Mouse (Mus musculus): ENCODE measurements around the gene S1pr5. TPM values are rescaled to one million over a fixed set of nuclear protein-coding genes. Genes with fewer than 3 reads are reported as not detected.

S1pr5 gene
- polyA plus RNA-seq, 1 experiment from 2014 or later = 0.48 TPM

DNA sequence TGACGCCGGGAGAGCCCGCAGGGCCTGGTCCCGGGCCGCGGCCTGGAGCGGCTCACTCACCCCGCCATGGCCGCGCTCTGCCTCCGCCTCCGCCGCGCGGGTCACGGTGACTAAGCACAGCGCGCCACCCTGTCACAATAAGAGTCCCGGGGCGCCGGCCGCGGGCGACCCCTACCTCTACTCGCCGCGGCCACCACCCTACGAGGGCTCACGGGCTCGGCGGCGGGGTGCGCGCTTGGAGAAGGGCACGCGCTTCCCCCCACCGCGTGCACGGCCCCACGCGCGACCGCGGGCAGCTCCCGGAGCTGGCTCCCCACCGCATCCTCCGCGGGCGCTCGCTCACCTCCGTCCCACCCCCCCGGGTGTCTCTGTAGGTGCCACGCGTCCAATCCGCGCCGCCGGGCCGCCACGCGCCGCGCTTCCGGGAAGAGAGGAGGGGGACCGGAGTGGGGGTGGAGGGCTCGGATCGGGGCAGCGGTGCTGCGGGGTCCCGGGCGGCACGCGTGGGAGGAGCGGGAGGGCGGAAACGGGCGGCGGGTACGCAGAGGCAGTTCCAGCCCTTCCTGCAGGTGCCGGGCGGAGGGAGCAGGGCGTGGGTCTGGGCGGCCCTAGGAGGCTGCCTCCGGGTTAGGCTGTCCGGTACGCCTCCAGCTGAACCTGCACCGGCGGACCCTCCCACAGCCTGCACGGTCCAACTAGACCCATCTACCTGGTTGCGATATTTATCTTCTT lies 9.3 kb downstream of the S1pr5 start, which contains the start of gene Keap1:
TSS of gene Keap1 (minus strand) at position 629 of the 732 bp plus-strand sequence.
- Histone ChIP-seq H3K4me2 (replicated peaks; ENCODE audit: low read depth, low read length) (peak within 1 kb of the TSS; percentile 88), H3K36me3 (ENCODE audit: control insufficient read depth, insufficient read depth, low read length) (peaks cover 5% of the 10 kb centered on the region; the same call in 1 of the 2 replicates), H3K4me3 (ENCODE audit: low read depth, low read length) (peak within 1 kb of the TSS; percentile 89), H3K4me1 (ENCODE audit: control insufficient read depth, insufficient read depth, low read length) (peaks cover 17% of the 10 kb centered on the region), H3K9ac (replicated peaks; ENCODE audit: low read depth, low read length) (peak within 1 kb of the TSS; percentile 96), H3K27ac (ENCODE audit: low read length) (peak within 1 kb of the TSS; percentile 86), H3K9me3 (ENCODE audit: control insufficient read depth, low read depth, low read length) (no peaks in the 10 kb centered on the region), H3K27me3 (ENCODE audit: control insufficient read depth, insufficient read depth, low read length) (peaks cover 13% of the 10 kb centered on the region)
- ATAC-seq (ENCODE audit: insufficient number of reproducible peaks, insufficient read depth, low FRiP score, low read depth) = peak; percentile 87
- WGBS = under 1% methylated on average over 81 of the region's 90 CpGs

DNA sequence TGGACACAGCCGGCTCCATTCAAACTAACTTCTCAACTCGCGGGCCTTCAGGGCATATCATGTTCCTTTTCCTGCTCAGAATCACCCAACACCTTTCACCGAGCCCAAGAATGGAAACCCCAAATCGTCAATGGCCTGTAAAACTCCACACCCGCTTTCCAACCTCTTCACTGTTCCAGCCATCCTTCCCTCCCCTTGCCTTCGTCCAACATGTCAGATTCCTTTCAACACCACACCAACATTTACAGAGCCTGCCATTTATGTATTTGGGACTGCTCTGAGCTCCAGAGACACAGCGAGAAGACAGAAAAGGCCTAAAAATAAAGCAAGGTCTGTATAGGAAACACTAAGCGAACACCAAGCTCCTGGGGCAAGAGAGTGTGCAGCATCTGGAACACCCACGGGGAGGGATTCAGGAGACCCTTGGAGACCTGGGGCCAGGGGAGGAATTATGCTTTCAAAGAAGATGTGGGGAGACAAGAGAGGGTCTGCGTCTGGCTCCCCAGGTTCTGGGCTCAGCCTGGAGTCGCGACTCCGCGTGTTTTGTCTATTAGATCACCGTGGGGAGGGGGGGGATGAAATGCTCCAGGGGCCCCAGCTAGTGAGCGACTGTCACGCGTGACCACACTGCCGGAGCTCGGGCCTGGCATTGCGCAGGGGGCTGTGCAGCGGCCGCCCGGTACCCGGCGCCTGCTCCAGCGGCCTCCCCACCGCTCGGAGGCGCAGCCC lies 10.1 kb downstream of the S1pr5 start:
- WGBS = 1% methylated on average over 31 of the region's 31 CpGs
- H3K27me3 ChIP-seq (ENCODE audit: control insufficient read depth, insufficient read depth, low read length) = peaks cover 5% of the 10 kb centered on the region
- H3K36me3 ChIP-seq (ENCODE audit: control insufficient read depth, insufficient read depth, low read length) = peaks cover 11% of the 10 kb centered on the region; the same call in 1 of the 2 replicates
- H3K4me3 ChIP-seq (ENCODE audit: low read depth, low read length) = peak overlapping the region; percentile 89
- H3K4me2 ChIP-seq (replicated peaks; ENCODE audit: low read depth, low read length) = peak overlapping the region; percentile 88
- H3K4me1 ChIP-seq (ENCODE audit: control insufficient read depth, insufficient read depth, low read length) = peaks cover 17% of the 10 kb centered on the region
- H3K9me3 ChIP-seq (ENCODE audit: control insufficient read depth, low read depth, low read length) = no peaks in the 10 kb centered on the region
- H3K27ac ChIP-seq (ENCODE audit: low read length) = peak overlapping the region; percentile 86
- ATAC-seq (ENCODE audit: insufficient number of reproducible peaks, insufficient read depth, low FRiP score, low read depth) = no peak
- peak overlapping the region; percentile 96 for H3K9ac ChIP-seq (replicated peaks; ENCODE audit: low read depth, low read length)

DNA sequence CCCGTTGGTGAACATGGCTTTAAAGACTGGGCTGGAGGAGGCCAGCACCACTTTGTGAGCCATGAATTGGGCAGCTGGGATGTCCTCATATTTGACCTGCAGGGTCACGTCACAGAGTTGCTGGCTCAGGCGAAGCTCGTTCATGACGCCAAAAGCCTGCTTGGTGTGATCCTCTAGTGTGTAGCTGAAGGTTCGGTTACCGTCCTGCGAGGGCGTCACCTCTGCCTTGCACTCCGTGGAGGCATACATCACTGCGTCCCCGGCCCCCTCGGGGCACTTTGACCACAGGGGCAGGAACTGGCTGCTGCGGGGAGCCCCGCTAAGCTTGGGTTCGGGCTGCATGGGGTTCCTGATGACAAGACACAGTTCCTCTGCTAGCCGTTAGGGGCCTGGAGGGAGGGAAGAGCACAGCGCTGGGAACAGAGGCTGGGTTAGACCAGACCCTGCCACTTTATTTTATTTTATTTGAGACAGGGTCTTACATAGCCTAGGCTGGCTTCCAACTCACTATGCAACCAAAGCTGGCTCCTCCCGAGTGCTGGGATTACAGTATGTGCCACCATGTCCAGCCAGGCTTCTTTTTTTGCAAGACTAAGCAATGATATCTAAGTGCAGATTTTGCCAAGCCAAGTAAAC lies 10.8 kb downstream of the S1pr5 start:
- ATAC-seq (ENCODE audit: insufficient number of reproducible peaks, insufficient read depth, low FRiP score, low read depth) = peak; percentile 16; the same call in 1 of the 2 replicates
- Histone ChIP-seq H3K4me2 (replicated peaks; ENCODE audit: low read depth, low read length) (peak overlapping the region; percentile 88), H3K27me3 (ENCODE audit: control insufficient read depth, insufficient read depth, low read length) (no peaks in the 10 kb centered on the region), H3K27ac (ENCODE audit: low read length) (peak overlapping the region; percentile 86), H3K9ac (replicated peaks; ENCODE audit: low read depth, low read length) (peak overlapping the region; percentile 96), H3K4me1 (ENCODE audit: control insufficient read depth, insufficient read depth, low read length) (peaks cover 18% of the 10 kb centered on the region), H3K36me3 (ENCODE audit: control insufficient read depth, insufficient read depth, low read length) (peaks cover 17% of the 10 kb centered on the region; the same call in 1 of the 2 replicates), H3K4me3 (ENCODE audit: low read depth, low read length) (peak overlapping the region; percentile 89), H3K9me3 (ENCODE audit: control insufficient read depth, low read depth, low read length) (no peaks in the 10 kb centered on the region)
- 16% methylated on average over 19 of the region's 19 CpGs for WGBS

DNA sequence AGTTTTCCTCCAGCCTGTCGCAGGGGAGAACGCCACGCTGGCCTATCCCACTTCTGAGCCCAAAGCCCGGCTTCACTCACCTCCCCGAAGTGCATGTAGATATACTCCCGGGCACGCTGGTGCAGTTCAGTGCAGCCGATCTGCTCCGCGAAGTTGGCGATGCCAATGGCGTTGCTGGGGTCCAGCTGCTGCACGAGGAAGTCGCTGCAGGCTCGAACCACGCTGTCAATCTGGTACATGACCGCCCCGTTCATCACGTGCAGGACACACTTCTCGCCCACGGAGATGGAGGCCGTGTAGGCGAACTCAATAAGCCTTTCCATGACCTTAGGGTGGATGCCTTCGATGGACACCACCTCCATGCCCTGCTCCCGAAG lies 11.3 kb downstream of the S1pr5 start:
- Histone ChIP-seq H3K9me3 (ENCODE audit: control insufficient read depth, low read depth, low read length) (no peaks in the 10 kb centered on the region), H3K4me3 (ENCODE audit: low read depth, low read length) (peak overlapping the region; percentile 89; the same call in 1 of the 2 replicates), H3K27ac (ENCODE audit: low read length) (no peak overlapping the region), H3K27me3 (ENCODE audit: control insufficient read depth, insufficient read depth, low read length) (no peaks in the 10 kb centered on the region), H3K9ac (replicated peaks; ENCODE audit: low read depth, low read length) (0 out of 2 replicates have a peak overlapping the region, but pooled peaks have one; percentile 96), H3K36me3 (ENCODE audit: control insufficient read depth, insufficient read depth, low read length) (peaks cover 20% of the 10 kb centered on the region; the same call in 1 of the 2 replicates), H3K4me2 (replicated peaks; ENCODE audit: low read depth, low read length) (peak overlapping the region; percentile 88), H3K4me1 (ENCODE audit: control insufficient read depth, insufficient read depth, low read length) (peaks cover 20% of the 10 kb centered on the region)
- 83% methylated on average over 25 of the region's 25 CpGs for WGBS
- ATAC-seq (ENCODE audit: insufficient number of reproducible peaks, insufficient read depth, low FRiP score, low read depth) = no peak

DNA sequence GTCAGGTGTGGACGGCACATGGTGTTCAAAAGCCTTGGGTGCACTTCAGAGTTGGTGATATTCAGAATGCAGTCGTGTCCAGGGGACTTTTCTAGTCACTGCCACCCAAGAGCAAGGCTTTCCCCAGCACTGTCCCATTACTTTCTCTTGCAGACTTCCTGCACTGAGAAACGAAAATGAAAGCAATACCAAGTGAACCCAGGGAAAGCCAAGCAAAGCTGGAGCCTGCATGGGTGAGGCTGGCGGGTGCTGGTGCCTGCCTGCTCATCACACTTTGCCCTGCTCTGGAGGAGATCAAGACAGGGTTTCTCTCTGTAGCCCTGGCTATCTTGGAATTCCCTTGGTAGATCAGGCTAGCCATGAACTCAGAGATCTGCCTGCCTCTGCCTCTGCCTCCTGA lies 12.9 kb downstream of the S1pr5 start:
- no peaks in the 10 kb centered on the region for H3K27me3 ChIP-seq (ENCODE audit: control insufficient read depth, insufficient read depth, low read length)
- WGBS = 86% methylated on average over 4 of the region's 4 CpGs
- H3K4me1 ChIP-seq (ENCODE audit: control insufficient read depth, insufficient read depth, low read length) = peaks cover 20% of the 10 kb centered on the region
- H3K9me3 ChIP-seq (ENCODE audit: control insufficient read depth, low read depth, low read length) = no peaks in the 10 kb centered on the region
- no peak overlapping the region for H3K4me2 ChIP-seq (replicated peaks; ENCODE audit: low read depth, low read length)
- no peak for ATAC-seq (ENCODE audit: insufficient number of reproducible peaks, insufficient read depth, low FRiP score, low read depth)
- H3K36me3 ChIP-seq (ENCODE audit: control insufficient read depth, insufficient read depth, low read length) = peaks cover 29% of the 10 kb centered on the region; the same call in 1 of the 2 replicates
- no peak overlapping the region for H3K4me3 ChIP-seq (ENCODE audit: low read depth, low read length)
- no peak overlapping the region for H3K9ac ChIP-seq (replicated peaks; ENCODE audit: low read depth, low read length)
- H3K27ac ChIP-seq (ENCODE audit: low read length) = no peak overlapping the region

DNA sequence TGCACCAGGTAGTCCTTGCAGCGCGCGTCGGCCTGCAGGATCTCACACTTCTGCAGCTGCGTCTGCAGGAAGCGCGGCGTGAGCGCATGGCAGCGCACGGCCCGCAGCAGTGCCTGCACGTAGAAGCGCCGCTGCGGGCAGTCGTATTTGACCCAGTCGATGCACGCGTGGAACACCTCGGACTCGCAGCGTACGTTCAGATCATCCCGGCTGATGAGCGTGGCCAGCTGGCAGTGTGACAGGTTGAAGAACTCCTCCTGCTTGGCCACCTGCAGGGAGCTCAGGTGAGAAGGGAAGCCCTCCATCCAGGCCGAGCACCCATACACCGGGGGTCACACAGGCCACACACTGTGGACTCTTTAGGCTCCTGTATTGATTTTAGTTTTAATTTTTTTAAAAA lies 14.4 kb downstream of the S1pr5 start:
- Histone ChIP-seq H3K27me3 (ENCODE audit: control insufficient read depth, insufficient read depth, low read length) (no peaks in the 10 kb centered on the region), H3K4me3 (ENCODE audit: low read depth, low read length) (no peak overlapping the region), H3K9me3 (ENCODE audit: control insufficient read depth, low read depth, low read length) (no peaks in the 10 kb centered on the region), H3K4me1 (ENCODE audit: control insufficient read depth, insufficient read depth, low read length) (peaks cover 17% of the 10 kb centered on the region), H3K4me2 (replicated peaks; ENCODE audit: low read depth, low read length) (no peak overlapping the region), H3K27ac (ENCODE audit: low read length) (no peak overlapping the region), H3K36me3 (ENCODE audit: control insufficient read depth, insufficient read depth, low read length) (peaks cover 36% of the 10 kb centered on the region; the same call in 1 of the 2 replicates), H3K9ac (replicated peaks; ENCODE audit: low read depth, low read length) (no peak overlapping the region)
- ATAC-seq (ENCODE audit: insufficient number of reproducible peaks, insufficient read depth, low FRiP score, low read depth) = no peak
- 85% methylated on average over 28 of the region's 28 CpGs for WGBS

GRCm38 (mm10) chr9:21233366-21233765 lies 14.9 kb downstream of the S1pr5 start:
- H3K4me2 ChIP-seq (replicated peaks; ENCODE audit: low read depth, low read length) = no peak overlapping the region
- H3K4me3 ChIP-seq (ENCODE audit: low read depth, low read length) = no peak overlapping the region
- no peak overlapping the region for H3K9ac ChIP-seq (replicated peaks; ENCODE audit: low read depth, low read length)
- WGBS = 93% methylated on average over 29 of the region's 29 CpGs
- H3K27ac ChIP-seq (ENCODE audit: low read length) = no peak overlapping the region
- H3K36me3 ChIP-seq (ENCODE audit: control insufficient read depth, insufficient read depth, low read length) = peaks cover 36% of the 10 kb centered on the region; the same call in 1 of the 2 replicates
- peaks cover 17% of the 10 kb centered on the region for H3K4me1 ChIP-seq (ENCODE audit: control insufficient read depth, insufficient read depth, low read length)
- no peaks in the 10 kb centered on the region for H3K27me3 ChIP-seq (ENCODE audit: control insufficient read depth, insufficient read depth, low read length)
- no peaks in the 10 kb centered on the region for H3K9me3 ChIP-seq (ENCODE audit: control insufficient read depth, low read depth, low read length)
- no peak for ATAC-seq (ENCODE audit: insufficient number of reproducible peaks, insufficient read depth, low FRiP score, low read depth)

- no peaks in the 10 kb centered on the region for H3K9me3 ChIP-seq (ENCODE audit: control insufficient read depth, low read depth, low read length)
- H3K4me2 ChIP-seq (replicated peaks; ENCODE audit: low read depth, low read length) = no peak overlapping the region
- H3K27ac ChIP-seq (ENCODE audit: low read length) = no peak overlapping the region
- no peak overlapping the region for H3K9ac ChIP-seq (replicated peaks; ENCODE audit: low read depth, low read length)
- peaks cover 36% of the 10 kb centered on the region; the same call in 1 of the 2 replicates for H3K36me3 ChIP-seq (ENCODE audit: control insufficient read depth, insufficient read depth, low read length)
- no peaks in the 10 kb centered on the region for H3K27me3 ChIP-seq (ENCODE audit: control insufficient read depth, insufficient read depth, low read length)
- H3K4me1 ChIP-seq (ENCODE audit: control insufficient read depth, insufficient read depth, low read length) = peaks cover 19% of the 10 kb centered on the region
- ATAC-seq (ENCODE audit: insufficient number of reproducible peaks, insufficient read depth, low FRiP score, low read depth) = no peak
- no peak overlapping the region for H3K4me3 ChIP-seq (ENCODE audit: low read depth, low read length)
- WGBS = 91% methylated on average over 5 of the region's 5 CpGs
Measured at GRCm38 (mm10) chr9:21232867-21233266, 15.4 kb downstream of the S1pr5 start.
